Mouse (Mus musculus) stomach, embryonic 14.5 days (tissue): Measurements from ENCODE around the gene 4931428F04Rik. TPM values are rescaled to one million over a fixed set of nuclear protein-coding genes. Genes with fewer than 3 reads are reported as not detected.
"Not testable (repeated sequence)": the region's sequence is repeated elsewhere in the genome, so short reads cannot be mapped to it uniquely, and the experiment has no call there.

Source experiments
- ATAC-seq: fragments of 200-750 bp; cut with Nextera tagmentation; 2 replicates; pipeline ENCODE4 v1.8.0; 2017; ENCODE audit warnings: low read depth, moderate TSS enrichment; ENCODE audit not compliant: insufficient number of reproducible peaks, insufficient read depth, low FRiP score
- H3K27ac ChIP-seq: fragments of 300-500 bp; sonication (generic); 2 replicates; pipeline ENCODE4 v1.5.1; 2014; ENCODE audit warnings: mild to moderate bottlenecking, low read length, moderate library complexity, mixed read lengths
- H3K27me3 ChIP-seq: fragments of 300-500 bp; sonication (generic); 2 replicates; pipeline ENCODE4 v1.6.1; 2014; ENCODE audit warnings: low read length, control low read depth, mixed read lengths; ENCODE audit not compliant: control insufficient read depth, insufficient read depth
- H3K36me3 ChIP-seq: fragments of 300-500 bp; sonication (generic); 2 replicates; pipeline ENCODE4 v1.6.1; 2014; ENCODE audit warnings: mild to moderate bottlenecking, control low read depth, low read length, moderate library complexity, mixed read lengths; ENCODE audit not compliant: control insufficient read depth, insufficient read depth
- H3K4me1 ChIP-seq: fragments of 300-500 bp; sonication (generic); 2 replicates; pipeline ENCODE4 v1.6.1; 2014; ENCODE audit warnings: low read length, control low read depth, mixed read lengths; ENCODE audit not compliant: control insufficient read depth, insufficient read depth
- H3K4me2 ChIP-seq: fragments of 300-500 bp; sonication (generic); replicated peaks from 2 replicates; pipeline ENCODE4 v1.6.1; 2014; ENCODE audit warnings: low read depth, low read length, control low read depth
- H3K4me3 ChIP-seq: fragments of 300-500 bp; sonication (generic); 2 replicates; pipeline ENCODE4 v1.5.1; 2014; ENCODE audit warnings: low read depth, low read length, control low read depth
- H3K9ac ChIP-seq: fragments of 300-500 bp; sonication (generic); replicated peaks from 2 replicates; pipeline ENCODE4 v1.6.1; 2014; ENCODE audit warnings: low read depth, mild to moderate bottlenecking, control low read depth, low read length, moderate library complexity, mixed read lengths
- H3K9me3 ChIP-seq: fragments of 300-500 bp; sonication (generic); 2 replicates; pipeline ENCODE4 v1.6.1; 2016; ENCODE audit warnings: low read depth, low read length, control low read depth; ENCODE audit not compliant: control insufficient read depth
- WGBS: fragments of 180-500 bp; shearing (Covaris S2); extraction: QIAGEN DNeasy Blood & Tissue Kit; methylation state at CpG from one replicate; pipeline ENCODE4 v1.1.7; 2014; 5-methylcytosine and 5-hydroxymethylcytosine counted together
- polyA plus RNA-seq: library from polyadenylated mRNA; unstranded; fragments of >200 nt; fragmentation: Nextera tagmentation; extraction: Ambion mirVana; gene quantifications from 2 replicates; pipeline ENCODE4 v1.2.1, GENCODE M21; 2014

Gene 4931428F04Rik
- polyA plus RNA-seq, 1 experiment from 2014 or later = 10.3 TPM

GRCm38 (mm10) chr8:105251954-105252353 lies 37.7 kb downstream of the 4931428F04Rik start:
- no peak overlapping the region for H3K4me2 ChIP-seq
- H3K9me3 ChIP-seq = no peaks in the 10 kb centered on the region
- peaks cover 32% of the 10 kb centered on the region for H3K36me3 ChIP-seq
- H3K27me3 ChIP-seq = no peaks in the 10 kb centered on the region
- H3K27ac ChIP-seq = no peak overlapping the region
- peaks cover 11% of the 10 kb centered on the region for H3K4me1 ChIP-seq
- 92% methylated on average over 6 of the region's 6 CpGs for WGBS
- H3K4me3 ChIP-seq = no peak overlapping the region
- ATAC-seq = no peak
- no peak overlapping the region for H3K9ac ChIP-seq

GRCm38 (mm10) chr8:105241016-105241415 lies 48.6 kb downstream of the 4931428F04Rik start:
- no peak overlapping the region for H3K9ac ChIP-seq

GRCm38 (mm10) chr8:105237442-105238142 lies 52.1 kb downstream of the 4931428F04Rik start:
- H3K27ac ChIP-seq = no peak overlapping the region
- H3K9ac ChIP-seq = no peak overlapping the region
- no peaks in the 10 kb centered on the region for H3K9me3 ChIP-seq
- no peaks in the 10 kb centered on the region for H3K4me1 ChIP-seq
- H3K27me3 ChIP-seq = no peaks in the 10 kb centered on the region
- ATAC-seq = no peak
- no peak overlapping the region for H3K4me2 ChIP-seq
- peaks cover 30% of the 10 kb centered on the region for H3K36me3 ChIP-seq
- 83% methylated on average over 14 of the region's 14 CpGs for WGBS
- no peak overlapping the region for H3K4me3 ChIP-seq

More at GRCm38 (mm10) chr8:105241016-105241415, 48.6 kb downstream of the 4931428F04Rik start:
- WGBS = 94% methylated on average over 7 of the region's 7 CpGs
- Histone ChIP-seq H3K4me3 (no peak overlapping the region), H3K4me2 (no peak overlapping the region), H3K27ac (no peak overlapping the region), H3K9me3 (no peaks in the 10 kb centered on the region), H3K27me3 (no peaks in the 10 kb centered on the region), H3K4me1 (no peaks in the 10 kb centered on the region), H3K36me3 (peaks cover 29% of the 10 kb centered on the region)
- no peak for ATAC-seq

- peaks cover 20% of the 10 kb centered on the region for H3K36me3 ChIP-seq
- H3K4me1 ChIP-seq = no peaks in the 10 kb centered on the region
- H3K27ac ChIP-seq = no peak overlapping the region
- no peak for ATAC-seq
- no peaks in the 10 kb centered on the region for H3K9me3 ChIP-seq
- H3K4me2 ChIP-seq = no peak overlapping the region
- no peak overlapping the region for H3K9ac ChIP-seq
- H3K27me3 ChIP-seq = no peaks in the 10 kb centered on the region
- WGBS = 88% methylated on average over 1 of the region's 1 CpGs
- H3K4me3 ChIP-seq = no peak overlapping the region
Measured at GRCm38 (mm10) chr8:105235206-105235605, 54.5 kb downstream of the 4931428F04Rik start.

- H3K4me1 ChIP-seq = no peaks in the 10 kb centered on the region
- no peak for ATAC-seq
- 14% methylated on average over 1 of the region's 1 CpGs for WGBS
- H3K4me2 ChIP-seq = no peak overlapping the region
- no peaks in the 10 kb centered on the region for H3K27me3 ChIP-seq
- H3K9me3 ChIP-seq = no peaks in the 10 kb centered on the region
- H3K9ac ChIP-seq = no peak overlapping the region
- H3K4me3 ChIP-seq = no peak overlapping the region
- peaks cover 9% of the 10 kb centered on the region for H3K36me3 ChIP-seq
- no peak overlapping the region for H3K27ac ChIP-seq
Measured at GRCm38 (mm10) chr8:105233126-105233935, 56.3 kb downstream of the 4931428F04Rik start.

- not testable (repeated sequence) for H3K27ac ChIP-seq, H3K27me3 ChIP-seq, H3K4me2 ChIP-seq, ATAC-seq, H3K4me3 ChIP-seq, H3K9ac ChIP-seq, H3K9me3 ChIP-seq, H3K4me1 ChIP-seq, H3K36me3 ChIP-seq
- 88% methylated on average over 4 of the region's 4 CpGs for WGBS
Measured at GRCm38 (mm10) chr8:105232321-105232693, 57.4 kb downstream of the 4931428F04Rik start.

GRCm38 (mm10) chr8:105231503-105232320 lies 58.0 kb downstream of the 4931428F04Rik start:
- ATAC-seq = no peak
- Histone ChIP-seq H3K27me3 (no peaks in the 10 kb centered on the region), H3K9me3 (no peaks in the 10 kb centered on the region), H3K36me3 (peaks cover 9% of the 10 kb centered on the region), H3K9ac (no peak overlapping the region), H3K4me3 (no peak overlapping the region), H3K27ac (no peak overlapping the region), H3K4me1 (no peaks in the 10 kb centered on the region), H3K4me2 (no peak overlapping the region)
- 80% methylated on average over 12 of the region's 12 CpGs for WGBS
